Mouse (Mus musculus) heart, adult 2 months (tissue): Measurements from ENCODE around the gene Ubc.
A peak's percentile ranks its signal among the peaks of the same experiment; 100 is the strongest.

ENCODE experiments used
- CTCF ChIP-seq: fragments of 200-600 bp; IDR thresholded peaks from 2 replicates; pipeline ENCODE4 v1.8.1; 2022; ENCODE audit warnings: antibody characterized with exemption, mild to moderate bottlenecking, moderate library complexity
- EP300 ChIP-seq: fragments of 200-500 bp; IDR thresholded peaks from 2 replicates; pipeline ENCODE4 v1.6.1; 2011; ENCODE audit warnings: low read depth, low read length, control low read depth; ENCODE audit not compliant: insufficient read depth
- POLR2A ChIP-seq: fragments of 200-500 bp; IDR thresholded peaks from 2 replicates; pipeline ENCODE4 v1.6.1; 2011; ENCODE audit warnings: mild to moderate bottlenecking, low read depth, low read length, control low read depth; ENCODE audit not compliant: insufficient read depth

DNA sequence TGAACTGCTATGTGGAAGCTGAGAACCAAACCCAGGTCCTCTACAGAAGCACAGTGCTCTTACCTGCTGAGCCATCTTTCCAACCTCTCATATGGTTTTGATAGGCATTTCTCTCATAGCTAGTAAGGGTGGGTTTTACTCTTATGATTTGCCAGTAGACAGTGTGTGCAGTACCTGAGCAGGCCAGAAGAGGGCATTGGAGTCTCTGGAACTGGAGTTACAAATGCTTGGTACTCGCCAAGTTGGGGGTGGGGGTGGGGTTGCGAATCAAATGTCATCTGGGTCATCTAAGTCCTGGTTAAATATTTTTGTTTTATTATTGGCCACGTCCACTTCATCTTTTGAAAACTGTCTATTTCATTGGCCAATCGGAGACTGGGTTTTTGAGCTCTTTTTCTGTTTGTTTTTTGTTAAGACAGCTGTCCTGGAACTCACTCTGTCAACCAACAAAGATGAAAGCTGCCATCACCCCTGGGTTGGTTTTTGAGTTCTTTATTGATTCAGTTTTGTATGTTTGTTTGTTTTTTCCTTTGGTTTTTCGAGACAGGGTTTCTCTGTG is 22.0 kb upstream of the Ubc start:
- TF ChIP-seq CTCF (peak; percentile 70), POLR2A (no peak), EP300 (no peak)
